Mouse (Mus musculus) intestine, embryonic 14.5 days (tissue): ENCODE data around the gene Snx32. TPM values are rescaled to one million over a fixed set of nuclear protein-coding genes. Genes with fewer than 3 reads are reported as not detected.

Source experiments
- ATAC-seq: fragments of 200-750 bp; cut with Nextera tagmentation; replicated peaks from 2 replicates; pipeline ENCODE4 v1.8.0; 2017; ENCODE audit warnings: low read depth, moderate number of reproducible peaks, moderate TSS enrichment, moderate library complexity; ENCODE audit not compliant: low FRiP score, low TSS enrichment
- DNase-seq: peaks from one replicate; pipeline ENCODE4 v3.0.0-alpha.2; 2018; ENCODE audit warnings: low spot score
- H3K27ac ChIP-seq: fragments of 300-500 bp; sonication (generic); 2 replicates; pipeline ENCODE4 v1.5.1; 2014; ENCODE audit warnings: low read depth, mild to moderate bottlenecking, control low read depth
- H3K27me3 ChIP-seq: fragments of 300-500 bp; sonication (generic); replicated peaks from 2 replicates; pipeline ENCODE4 v1.6.1; 2014; ENCODE audit warnings: low read length, control low read depth; ENCODE audit not compliant: control insufficient read depth, insufficient read depth
- H3K36me3 ChIP-seq: fragments of 300-500 bp; sonication (generic); 2 replicates; pipeline ENCODE4 v1.6.1; 2014; ENCODE audit warnings: low read length, control low read depth; ENCODE audit not compliant: control insufficient read depth, insufficient read depth
- H3K4me1 ChIP-seq: fragments of 300-500 bp; sonication (generic); replicated peaks from 2 replicates; pipeline ENCODE4 v1.6.1; 2014; ENCODE audit warnings: low read length, control low read depth, mixed read lengths; ENCODE audit not compliant: control insufficient read depth, insufficient read depth
- H3K4me2 ChIP-seq: fragments of 300-500 bp; sonication (generic); 2 replicates; pipeline ENCODE4 v1.6.1; 2014; ENCODE audit warnings: low read length
- H3K4me3 ChIP-seq: fragments of 300-500 bp; sonication (generic); 2 replicates; pipeline ENCODE4 v1.5.1; 2014; ENCODE audit warnings: low read depth, low read length, control low read depth, mixed read lengths
- H3K9ac ChIP-seq: fragments of 300-500 bp; sonication (generic); 2 replicates; pipeline ENCODE4 v1.6.1; 2014; ENCODE audit warnings: mild to moderate bottlenecking, low read length
- H3K9me3 ChIP-seq: fragments of 300-500 bp; sonication (generic); 2 replicates; pipeline ENCODE4 v1.6.1; 2016; ENCODE audit warnings: low read length, control low read depth; ENCODE audit not compliant: control insufficient read depth
- whole genome bisulfite sequencing: fragments of 180-500 bp; shearing (Covaris S2); extraction: QIAGEN DNeasy Blood & Tissue Kit; methylation state at CpG from one replicate; pipeline ENCODE4 v1.1.7; 2014; 5-methylcytosine and 5-hydroxymethylcytosine counted together
- polyA plus RNA-seq: library from polyadenylated mRNA; unstranded; fragments of >200 nt; fragmentation: Nextera tagmentation; extraction: Ambion mirVana; gene quantifications from 2 replicates; pipeline ENCODE4 v1.2.1, GENCODE M21; 2014

Snx32 gene
- polyA plus RNA-seq, 1 experiment from 2014 or later, result 9.4 TPM

DNA sequence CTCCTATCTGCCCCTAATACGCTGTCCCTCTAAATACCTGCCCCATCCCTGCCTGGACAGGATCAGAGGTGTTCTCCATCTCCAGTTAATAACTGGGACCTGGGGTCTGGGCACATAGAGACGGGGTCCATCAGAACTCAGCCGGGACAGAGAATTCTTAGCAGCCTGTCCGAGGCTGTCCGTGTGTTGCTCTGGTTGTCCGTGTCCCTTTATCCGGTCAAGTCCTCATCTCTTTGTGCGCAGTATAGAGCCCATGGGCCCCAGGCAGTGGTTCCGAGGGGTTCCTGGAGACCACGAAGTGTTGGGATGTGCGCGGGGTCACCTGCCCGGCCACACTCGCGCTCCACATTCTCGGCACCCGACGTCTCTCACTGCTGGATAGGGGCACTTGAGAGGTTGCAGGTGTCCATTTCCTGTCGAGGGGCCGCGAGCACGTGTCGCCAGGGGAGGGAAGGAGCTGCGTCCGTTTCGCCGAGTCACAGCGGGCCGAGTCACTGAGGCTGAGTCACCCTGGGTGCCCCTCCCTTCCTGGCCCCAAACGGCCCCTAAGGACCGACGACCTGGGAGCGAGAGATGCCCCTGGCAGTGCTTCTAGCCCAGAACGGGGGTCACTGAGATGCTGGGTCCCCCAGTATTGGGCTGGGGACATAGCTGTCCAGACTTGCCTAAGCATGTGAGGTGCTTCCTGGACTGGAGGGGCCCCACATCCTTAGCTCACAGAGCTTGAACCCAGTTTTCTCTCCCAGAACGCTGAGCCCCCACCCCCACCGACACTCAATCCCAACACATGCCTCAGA lies 61.8 kb downstream of the Snx32 start:
- H3K4me2 ChIP-seq, result peak overlapping the region; percentile 99
- 6% methylated on average over 36 of the region's 36 CpGs for WGBS
- H3K36me3 ChIP-seq, result peaks cover 5% of the 10 kb centered on the region; the same call in 1 of the 2 replicates
- H3K4me1 ChIP-seq, result peaks cover 10% of the 10 kb centered on the region; the same call in 1 of the 2 replicates
- peak; percentile 62 for DNase-seq
- H3K4me3 ChIP-seq, result peak overlapping the region; percentile 53
- peaks cover 59% of the 10 kb centered on the region for H3K27me3 ChIP-seq
- ATAC-seq, result 0 out of 2 replicates have a peak, but pooled peaks have one; percentile 8
- no peaks in the 10 kb centered on the region; the same call in 1 of the 2 replicates for H3K9me3 ChIP-seq
- no peak overlapping the region for H3K9ac ChIP-seq
- no peak overlapping the region for H3K27ac ChIP-seq

DNA sequence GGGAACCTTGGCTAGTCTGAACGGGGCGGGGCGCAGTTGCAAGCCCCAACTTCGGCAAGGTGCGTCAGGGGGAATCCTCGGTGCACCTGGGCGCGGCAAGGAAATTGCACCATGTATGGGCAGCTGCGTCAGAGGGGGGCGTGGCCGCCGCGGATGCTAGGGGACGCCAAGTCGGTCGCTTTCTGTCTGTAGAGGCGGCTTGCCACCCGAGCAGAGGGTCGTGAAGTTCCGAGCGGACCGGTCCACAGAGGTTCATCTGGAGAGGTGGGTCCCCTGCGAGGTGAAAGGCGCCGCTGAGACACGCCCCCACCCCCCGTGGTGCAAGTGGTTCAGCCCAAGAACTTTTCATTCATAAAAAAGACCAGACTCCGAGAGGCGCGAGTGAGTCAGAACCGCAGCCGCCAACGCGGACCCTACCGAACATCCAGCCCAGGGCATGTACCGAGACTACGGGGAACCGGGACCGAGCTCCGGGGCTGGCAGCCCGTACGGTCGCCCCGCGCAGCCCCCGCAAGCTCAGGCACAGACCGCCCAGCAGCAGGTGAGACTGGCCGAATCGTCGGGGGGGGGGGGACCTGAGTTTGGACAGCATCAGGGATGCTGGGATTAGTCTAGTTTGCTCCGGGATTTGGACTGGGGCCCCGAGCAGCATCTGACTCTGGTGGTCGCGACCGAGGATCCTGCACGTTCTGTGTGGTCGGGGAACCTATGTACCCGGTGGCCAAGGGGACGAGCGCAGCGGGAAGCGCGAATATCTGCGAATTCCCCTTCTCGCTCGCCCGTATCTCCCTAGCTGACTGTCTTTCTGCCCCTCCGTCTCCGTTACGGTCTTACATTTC lies 62.6 kb downstream of the Snx32 start, which contains the start of gene Fosl1:
Gene Fosl1 (plus strand): TSS at position 33 of the 839 bp plus-strand sequence.
- peaks cover 59% of the 10 kb centered on the region for H3K27me3 ChIP-seq
- WGBS, result under 1% methylated on average over 68 of the region's 70 CpGs

DNA sequence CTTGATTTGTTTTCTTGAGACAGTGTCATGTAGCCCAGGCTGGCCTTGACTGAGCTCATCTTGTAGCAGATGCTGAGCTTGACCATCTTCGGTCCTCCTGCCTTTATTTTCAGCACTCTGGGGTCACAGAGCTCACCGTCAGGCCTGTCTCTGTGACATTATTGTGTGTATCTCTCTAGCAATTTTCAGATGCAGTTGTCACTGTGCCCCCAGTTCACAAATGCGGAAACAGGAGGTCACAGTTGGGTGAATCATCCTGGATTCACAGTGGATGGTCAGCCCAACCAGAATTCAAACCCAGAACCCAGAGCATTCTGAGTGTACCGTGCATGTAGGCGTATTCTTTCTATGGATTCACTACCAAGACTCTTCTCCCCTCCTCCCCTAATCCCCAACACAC lies 64.6 kb downstream of the Snx32 start:
- H3K36me3 ChIP-seq, result no peaks in the 10 kb centered on the region
- H3K4me2 ChIP-seq, result no peak overlapping the region
- WGBS, result 88% methylated on average over 5 of the region's 5 CpGs
- H3K9me3 ChIP-seq, result no peaks in the 10 kb centered on the region; the same call in 1 of the 2 replicates
- no peak overlapping the region for H3K9ac ChIP-seq
- ATAC-seq (no peak), DNase-seq (no peak)
- H3K4me1 ChIP-seq, result peaks cover 10% of the 10 kb centered on the region; the same call in 1 of the 2 replicates
- no peak overlapping the region for H3K4me3 ChIP-seq
- no peak overlapping the region for H3K27ac ChIP-seq
- peaks cover 59% of the 10 kb centered on the region for H3K27me3 ChIP-seq

More for the DNA sequence above, 62.6 kb downstream of the Snx32 start, which contains the start of gene Fosl1:
- Histone ChIP-seq H3K36me3 (no peaks in the 10 kb centered on the region), H3K4me3 (peak within 1 kb of the TSS; percentile 53), H3K4me1 (peaks cover 10% of the 10 kb centered on the region; the same call in 1 of the 2 replicates), H3K27ac (no peak within 1 kb of the TSS), H3K9me3 (no peaks in the 10 kb centered on the region; the same call in 1 of the 2 replicates), H3K4me2 (peak within 1 kb of the TSS; percentile 99), H3K9ac (peak within 1 kb of the TSS; percentile 29; the same call in 1 of the 2 replicates)
- DNase-seq, result peak; percentile 85
- ATAC-seq, result peak; percentile 62

DNA sequence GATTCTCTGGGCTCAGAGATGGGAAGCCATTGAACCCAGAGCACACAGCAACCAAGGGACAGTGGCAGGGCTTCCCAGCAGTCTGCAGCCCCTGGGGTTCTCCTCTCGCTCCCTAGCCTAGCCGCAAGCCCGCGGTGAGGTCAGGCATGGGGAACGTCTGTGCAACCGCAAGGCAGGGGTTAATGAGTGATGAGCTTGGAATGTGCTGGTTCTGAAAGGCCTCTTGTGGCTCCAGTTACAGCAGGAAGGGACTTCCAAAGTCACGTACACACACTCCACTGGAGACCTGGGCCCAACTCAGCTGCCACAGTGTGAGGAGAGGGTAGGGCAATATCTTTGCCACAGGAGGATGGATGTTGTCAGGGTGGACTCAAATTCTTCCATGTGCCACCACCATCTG lies 65.4 kb downstream of the Snx32 start:
- H3K4me1 ChIP-seq, result peaks cover 10% of the 10 kb centered on the region; the same call in 1 of the 2 replicates
- DNase-seq (no peak), ATAC-seq (no peak)
- WGBS, result 22% methylated on average over 7 of the region's 7 CpGs
- H3K27ac ChIP-seq, result no peak overlapping the region
- H3K9ac ChIP-seq, result no peak overlapping the region
- H3K9me3 ChIP-seq, result peaks cover 5% of the 10 kb centered on the region; the same call in 1 of the 2 replicates
- no peak overlapping the region for H3K4me3 ChIP-seq
- no peaks in the 10 kb centered on the region for H3K36me3 ChIP-seq
- H3K4me2 ChIP-seq, result no peak overlapping the region
- H3K27me3 ChIP-seq, result peaks cover 51% of the 10 kb centered on the region

DNA sequence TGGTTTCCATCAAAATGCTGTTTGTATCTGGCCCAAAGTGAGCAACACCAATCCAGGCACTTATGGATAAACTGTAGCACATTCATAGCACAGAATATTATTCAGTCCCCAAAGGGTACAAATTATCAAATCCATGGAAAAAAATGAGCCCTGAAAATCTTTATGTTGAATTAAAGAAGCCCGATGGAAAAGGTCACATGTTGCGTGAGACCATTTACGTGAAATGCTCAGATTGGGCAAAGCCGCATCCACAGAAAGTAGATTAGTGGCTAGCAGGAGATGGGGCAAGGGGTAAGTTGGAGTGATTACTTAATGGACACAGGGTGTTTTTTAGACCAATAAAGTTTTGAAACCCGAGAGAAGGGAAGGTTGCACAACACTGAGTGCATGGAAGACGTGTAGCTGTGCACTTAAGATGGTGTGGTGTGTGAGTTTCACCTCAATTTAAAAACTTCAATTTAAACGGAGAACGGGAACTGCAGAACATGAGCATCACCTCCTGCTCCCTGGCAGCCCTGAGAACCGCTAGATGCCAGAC lies 65.9 kb downstream of the Snx32 start:
- H3K9ac ChIP-seq, result no peak overlapping the region
- no peak overlapping the region for H3K27ac ChIP-seq
- ATAC-seq (no peak), DNase-seq (no peak)
- H3K4me2 ChIP-seq, result no peak overlapping the region
- no peaks in the 10 kb centered on the region for H3K36me3 ChIP-seq
- peaks cover 46% of the 10 kb centered on the region for H3K27me3 ChIP-seq
- H3K4me3 ChIP-seq, result no peak overlapping the region
- WGBS, result 65% methylated on average over 9 of the region's 9 CpGs
- peaks cover 10% of the 10 kb centered on the region; the same call in 1 of the 2 replicates for H3K4me1 ChIP-seq
- peaks cover 5% of the 10 kb centered on the region; the same call in 1 of the 2 replicates for H3K9me3 ChIP-seq

Other genes starting within 250 kb of the Snx32 start
- 22.9 and 23.4 TPM in 2 replicates for gene Pacs1, start 237.4 kb downstream of the Snx32 start, polyA plus RNA-seq
- 321 and 334 TPM in 2 replicates for gene Sf3b2, start 215.1 kb downstream of the Snx32 start, polyA plus RNA-seq
- 2.9 and 3.3 TPM in 2 replicates for gene Gal3st3, start 212.2 kb downstream of the Snx32 start, polyA plus RNA-seq
- gene Catsper1, start 174.8 kb downstream of the Snx32 start, polyA plus RNA-seq, result not detected in 2 replicates
- 1.8 and 2.5 TPM in 2 replicates for gene Cst6, start 161.0 kb downstream of the Snx32 start, polyA plus RNA-seq
- gene Eif1ad, start 143.8 kb downstream of the Snx32 start, polyA plus RNA-seq, result 55.4 and 59.7 TPM in 2 replicates
- 499 and 514 TPM in 2 replicates for gene Banf1, start 143.4 kb downstream of the Snx32 start, polyA plus RNA-seq
- 57.1 and 69.1 TPM in 2 replicates for gene Sart1, start 121.8 kb downstream of the Snx32 start, polyA plus RNA-seq
- gene Tsga10ip, start 108.0 kb downstream of the Snx32 start, polyA plus RNA-seq, result 2.8 TPM in 1 of 2 replicates, not detected in the other
- 170 and 173 TPM in 2 replicates for gene Drap1, start 85.6 kb downstream of the Snx32 start, polyA plus RNA-seq
- gene AI837181, start 85.4 kb downstream of the Snx32 start, polyA plus RNA-seq, result 34.2 and 41.2 TPM in 2 replicates
- gene Fosl1, start 63.0 kb downstream of the Snx32 start, polyA plus RNA-seq, result not detected in 2 replicates
- 7.1 TPM in 2 replicates for gene Ccdc85b, start 52.6 kb downstream of the Snx32 start, polyA plus RNA-seq
- gene Fibp, start 49.9 kb downstream of the Snx32 start, polyA plus RNA-seq, result 111 and 112 TPM in 2 replicates
- 1.6 and 2.0 TPM in 2 replicates for gene Ctsw, start 42.0 kb downstream of the Snx32 start, polyA plus RNA-seq
- 136 and 151 TPM in 2 replicates for gene Efemp2, start 36.6 kb downstream of the Snx32 start, polyA plus RNA-seq
- 37.0 and 38.3 TPM in 2 replicates for gene Mus81, start 22.1 kb downstream of the Snx32 start, polyA plus RNA-seq
- gene Cfl1, start 20.1 kb downstream of the Snx32 start, polyA plus RNA-seq, result 2,844 and 3,105 TPM in 2 replicates
- gene 1700020D05Rik, start 6.8 kb downstream of the Snx32 start, polyA plus RNA-seq, result not detected in 2 replicates
- gene Ovol1, start 50.1 kb upstream of the Snx32 start, polyA plus RNA-seq, result 17.5 and 18.6 TPM in 2 replicates
- 6.1 and 6.5 TPM in 2 replicates for gene Ap5b1, start 57.5 kb upstream of the Snx32 start, polyA plus RNA-seq
- 124 and 131 TPM in 2 replicates for gene Rnaseh2c, start 91.3 kb upstream of the Snx32 start, polyA plus RNA-seq
- 31.8 and 33.3 TPM in 2 replicates for gene Kat5, start 99.7 kb upstream of the Snx32 start, polyA plus RNA-seq
- 46.7 and 51.2 TPM in 2 replicates for gene Rela, start 126.9 kb upstream of the Snx32 start, polyA plus RNA-seq
- 18.0 and 21.7 TPM in 2 replicates for gene Sipa1, start 153.2 kb upstream of the Snx32 start, polyA plus RNA-seq
- 23.2 and 28.8 TPM in 2 replicates for gene Map3k11, start 178.2 kb upstream of the Snx32 start, polyA plus RNA-seq
- gene Pcnx3, start 178.4 kb upstream of the Snx32 start, polyA plus RNA-seq, result 27.6 and 30.8 TPM in 2 replicates
- 0.30 and 0.45 TPM in 2 replicates for gene Kcnk7, start 193.8 kb upstream of the Snx32 start, polyA plus RNA-seq
- 29.6 and 33.6 TPM in 2 replicates for gene Ehbp1l1, start 215.8 kb upstream of the Snx32 start, polyA plus RNA-seq
- gene Fam89b, start 219.1 kb upstream of the Snx32 start, polyA plus RNA-seq, result 85.8 and 95.7 TPM in 2 replicates
- 30.1 and 36.0 TPM in 2 replicates for gene Ltbp3, start 230.4 kb upstream of the Snx32 start, polyA plus RNA-seq